Mouse (Mus musculus) limb, embryonic 14.5 days (tissue): ENCODE data around the gene Slc39a5. TPM values are rescaled to one million over a fixed set of nuclear protein-coding genes. Genes with fewer than 3 reads are reported as not detected.
A peak's percentile ranks its signal among the peaks of the same experiment; 100 is the strongest.

Experiments used
- ATAC-seq: fragments of 200-750 bp; cut with Nextera tagmentation; 2 replicates; pipeline ENCODE4 v1.8.0; 2017; ENCODE audit warnings: low read depth, moderate number of reproducible peaks, moderate TSS enrichment; ENCODE audit not compliant: low FRiP score
- DNase-seq: peaks from one replicate; pipeline ENCODE4 v3.0.0-alpha.2; 2015; ENCODE audit warnings: low spot score
- H3K27ac ChIP-seq: fragments of 300-500 bp; sonication (generic); replicated peaks from 2 replicates; pipeline ENCODE4 v1.5.1; 2014; ENCODE audit warnings: low read depth, mild to moderate bottlenecking, low read length, moderate library complexity, mixed read lengths
- H3K27me3 ChIP-seq: fragments of 300-500 bp; sonication (generic); 2 replicates; pipeline ENCODE4 v1.6.1; 2014; ENCODE audit warnings: low read length, mixed read lengths; ENCODE audit not compliant: control insufficient read depth, insufficient read depth
- H3K36me3 ChIP-seq: fragments of 300-500 bp; sonication (generic); 2 replicates; pipeline ENCODE4 v1.6.1; 2014; ENCODE audit warnings: mild to moderate bottlenecking, low read length, moderate library complexity, mixed read lengths; ENCODE audit not compliant: control insufficient read depth, insufficient read depth
- H3K4me1 ChIP-seq: fragments of 300-500 bp; sonication (generic); 2 replicates; pipeline ENCODE4 v1.6.1; 2014; ENCODE audit warnings: antibody characterized with exemption, low read length, mixed read lengths; ENCODE audit not compliant: control insufficient read depth, insufficient read depth
- H3K4me2 ChIP-seq: fragments of 300-500 bp; sonication (generic); replicated peaks from 2 replicates; pipeline ENCODE4 v1.6.1; 2014; ENCODE audit warnings: low read depth, mild to moderate bottlenecking, low read length, moderate library complexity; ENCODE audit not compliant: severe bottlenecking
- H3K4me3 ChIP-seq: fragments of 300-500 bp; sonication (generic); replicated peaks from 2 replicates; pipeline ENCODE4 v1.5.1; 2014; ENCODE audit warnings: low read length
- H3K9ac ChIP-seq: fragments of 300-500 bp; sonication (generic); 2 replicates; pipeline ENCODE4 v1.6.1; 2014; ENCODE audit warnings: mild to moderate bottlenecking, low read depth, low read length, moderate library complexity; ENCODE audit not compliant: severe bottlenecking
- H3K9me3 ChIP-seq: fragments of 300-500 bp; sonication (generic); 2 replicates; pipeline ENCODE4 v1.6.1; 2016; ENCODE audit warnings: low read length; ENCODE audit not compliant: control insufficient read depth
- POLR2A ChIP-seq: fragments of 200-500 bp; IDR thresholded peaks from 2 replicates; pipeline ENCODE4 v1.8.0; 2012; ENCODE audit warnings: inconsistent platforms, mild to moderate bottlenecking, moderate library complexity, borderline replicate concordance; ENCODE audit not compliant: insufficient read depth, insufficient read length; ENCODE audit errors: extremely low read depth
- WGBS: fragments of 180-500 bp; shearing (Covaris S2); extraction: QIAGEN DNeasy Blood & Tissue Kit; methylation state at CpG from one replicate; pipeline ENCODE4 v1.1.7; 2014; 5-methylcytosine and 5-hydroxymethylcytosine counted together
- polyA plus RNA-seq, 2 experiments: library from polyadenylated mRNA; depleted of rRNA in 1 of 2; stranded (reverse) in 1 of 2; unstranded in 1 of 2; fragments of >200 nt; fragmentation: Nextera tagmentation in 1 of 2; extraction: Ambion mirVana in 1 of 2; gene quantifications; 2 replicates each; pipeline versions ENCODE4 v1.2.1 to v1.2.3; 2012 to 2014

The Slc39a5 gene
- polyA plus RNA-seq (2012; rRNA removed) (0.39 and 0.55 TPM in 2 replicates), polyA plus RNA-seq (2014; fragmentation: Nextera tagmentation; extraction: Ambion mirVana) (0.14 TPM in 1 of 2 replicates, not detected in the other)

DNA sequence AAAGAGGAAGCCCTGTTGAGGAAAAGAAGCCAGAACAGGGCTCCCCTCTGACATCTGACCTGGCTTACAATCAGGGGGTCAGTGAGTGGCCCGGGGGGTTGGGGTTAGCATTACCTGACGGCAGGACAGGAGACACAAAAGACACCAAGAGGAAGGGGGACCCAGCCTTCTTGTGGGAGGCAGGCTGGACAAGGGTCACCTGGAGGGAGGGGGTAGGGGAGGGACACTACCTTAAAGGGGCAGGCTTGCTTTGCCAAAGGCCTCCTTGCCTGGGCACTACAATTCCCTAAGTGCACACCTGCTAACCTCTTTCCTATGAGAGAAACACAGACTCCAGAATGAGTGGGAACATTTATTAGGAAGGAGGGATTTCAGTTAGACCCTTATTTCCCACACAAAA lies at the start of gene Slc39a5:
Slc39a5 (minus strand) TSS at position 174 of the 400 bp plus-strand sequence.
- Histone ChIP-seq H3K4me3 (no peak within 1 kb of the TSS), H3K36me3 (peaks cover 30% of the 10 kb centered on the region), H3K4me1 (peaks cover 2% of the 10 kb centered on the region; the same call in 1 of the 2 replicates), H3K27me3 (no peaks in the 10 kb centered on the region), H3K9ac (0 out of 2 replicates have a peak within 1 kb of the TSS, but pooled peaks have one; percentile 21), H3K27ac (no peak within 1 kb of the TSS), H3K9me3 (no peaks in the 10 kb centered on the region), H3K4me2 (no peak within 1 kb of the TSS)
- DNase-seq, result no peak
- 38% methylated on average over 2 of the region's 2 CpGs for WGBS
- no peak for TF ChIP-seq POLR2A
- ATAC-seq, result no peak

- no peak for TF ChIP-seq POLR2A
- Histone ChIP-seq H3K9me3 (no peaks in the 10 kb centered on the region), H3K4me2 (no peak overlapping the region), H3K36me3 (peaks cover 21% of the 10 kb centered on the region), H3K27ac (no peak overlapping the region), H3K9ac (no peak overlapping the region), H3K4me3 (no peak overlapping the region), H3K27me3 (no peaks in the 10 kb centered on the region), H3K4me1 (no peaks in the 10 kb centered on the region)
- DNase-seq, result no peak
- ATAC-seq, result no peak
- WGBS, result 89% methylated on average over 4 of the region's 4 CpGs
These were observed 44.4 kb upstream of the Slc39a5 start for GRCm38 (mm10) chr10:128445407-128445806.

- WGBS, result 61% methylated on average over 6 of the region's 6 CpGs
- ATAC-seq, result no peak
These were observed 43.3 kb upstream of the Slc39a5 start for GRCm38 (mm10) chr10:128444354-128444753.

DNA sequence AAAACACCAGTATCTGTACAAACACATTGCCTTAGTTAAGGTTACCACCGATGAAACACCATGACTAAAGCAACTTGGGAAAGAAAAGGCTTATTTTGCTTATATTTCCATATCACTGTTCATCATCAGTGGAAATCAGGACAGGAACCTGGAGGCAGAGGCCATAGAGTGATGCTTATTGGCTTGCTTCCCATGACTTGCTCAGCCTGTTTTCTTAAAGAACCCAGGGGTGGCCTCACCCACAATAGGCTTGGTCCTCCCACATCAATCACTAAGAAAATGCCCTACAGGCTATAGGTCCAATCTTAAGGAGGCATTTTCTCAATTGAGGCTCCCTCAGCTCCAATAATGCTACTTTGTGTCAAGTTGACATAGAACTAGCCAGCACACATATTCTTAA lies 41.7 kb upstream of the Slc39a5 start:
- ATAC-seq (no peak), DNase-seq (peak; percentile 40)
- Histone ChIP-seq H3K4me2 (no peak overlapping the region), H3K4me3 (no peak overlapping the region), H3K9me3 (no peaks in the 10 kb centered on the region), H3K27ac (no peak overlapping the region), H3K9ac (no peak overlapping the region), H3K27me3 (no peaks in the 10 kb centered on the region), H3K4me1 (no peaks in the 10 kb centered on the region), H3K36me3 (peaks cover 47% of the 10 kb centered on the region)
- 95% methylated on average over 1 of the region's 1 CpGs for WGBS
- TF ChIP-seq POLR2A, result no peak

More at GRCm38 (mm10) chr10:128444354-128444753, 43.3 kb upstream of the Slc39a5 start:
- H3K4me1 ChIP-seq, result no peaks in the 10 kb centered on the region
- peaks cover 31% of the 10 kb centered on the region for H3K36me3 ChIP-seq
- no peak overlapping the region for H3K4me3 ChIP-seq
- H3K27ac ChIP-seq, result no peak overlapping the region
- no peak overlapping the region for H3K4me2 ChIP-seq
- no peak overlapping the region for H3K9ac ChIP-seq
- no peaks in the 10 kb centered on the region for H3K27me3 ChIP-seq
- TF ChIP-seq POLR2A, result no peak
- H3K9me3 ChIP-seq, result no peaks in the 10 kb centered on the region
- DNase-seq, result no peak

- TF ChIP-seq POLR2A, result no peak
- Histone ChIP-seq H3K9ac (no peak overlapping the region), H3K27ac (no peak overlapping the region), H3K4me1 (no peaks in the 10 kb centered on the region), H3K9me3 (no peaks in the 10 kb centered on the region), H3K27me3 (no peaks in the 10 kb centered on the region), H3K4me2 (no peak overlapping the region), H3K36me3 (peaks cover 57% of the 10 kb centered on the region), H3K4me3 (no peak overlapping the region)
- ATAC-seq, result no peak
- 92% methylated on average over 10 of the region's 10 CpGs for WGBS
- no peak for DNase-seq
These were observed 40.5 kb upstream of the Slc39a5 start for GRCm38 (mm10) chr10:128441324-128442119.
